Mouse (Mus musculus) liver, adult 2 months (tissue): ENCODE data around the gene Prpf4.

Experiments
- CTCF ChIP-seq: fragments of 200-500 bp; IDR thresholded peaks from 2 replicates; pipeline ENCODE4 v1.5.1; 2011; ENCODE audit warnings: low read depth, low read length, control low read depth
- POLR2A ChIP-seq: fragments of 200-500 bp; IDR thresholded peaks from 2 replicates; pipeline ENCODE4 v1.6.1; 2011; ENCODE audit warnings: low read length, control low read depth; ENCODE audit not compliant: insufficient read depth; ENCODE audit errors: extremely low read depth

DNA sequence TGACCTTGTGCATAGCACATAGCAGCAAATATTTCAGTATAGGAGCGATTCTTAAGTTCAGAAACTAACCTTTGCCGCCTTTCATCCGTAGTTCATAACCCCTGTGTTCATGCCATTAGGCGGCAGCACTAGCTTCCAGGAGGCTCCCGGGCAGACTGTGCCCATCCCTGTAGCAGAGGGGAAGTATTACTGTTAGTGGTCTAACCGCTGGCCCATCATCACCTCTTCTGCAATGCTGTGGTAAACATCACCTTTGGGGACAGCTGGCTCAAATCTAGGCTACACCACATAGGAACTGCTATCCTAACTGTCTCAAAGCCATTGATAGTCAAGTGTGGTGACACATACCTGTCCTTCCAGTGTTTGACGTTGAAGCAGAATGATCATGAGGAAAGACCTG, 16.7 kb upstream of the Prpf4 start:
- no peak for TF ChIP-seq CTCF
- no peak for TF ChIP-seq POLR2A
